Mouse (Mus musculus): Measurements from ENCODE around the gene Josd1.
"Not testable (repeated sequence)": the region's sequence is repeated elsewhere in the genome, so short reads cannot be mapped to it uniquely, and the experiment has no call there.

Josd1 gene

DNA sequence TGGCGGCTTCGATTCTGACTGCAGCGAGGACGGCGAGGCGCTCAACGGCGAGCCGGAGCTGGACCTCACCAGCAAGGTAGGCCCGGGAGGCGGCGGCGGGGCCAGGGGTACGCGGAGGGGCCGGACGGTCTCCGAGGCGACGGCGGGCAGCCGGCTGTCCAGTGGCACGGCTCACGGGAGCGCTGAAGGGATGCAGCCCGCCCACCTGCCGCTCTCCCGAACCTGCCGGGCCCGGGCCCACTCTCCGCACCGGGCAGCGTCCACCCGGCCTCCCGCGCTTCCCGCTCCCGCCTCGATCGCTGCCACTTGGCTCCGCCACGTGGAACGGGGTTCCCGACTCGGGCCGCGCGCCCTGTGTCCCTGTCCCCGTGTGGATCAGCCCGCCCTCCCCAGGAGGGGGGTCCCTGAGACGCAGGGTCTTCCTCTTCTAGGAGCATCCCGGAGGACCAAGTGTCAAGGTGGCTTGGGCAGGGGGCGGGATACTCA lies 3.3 kb upstream of the Josd1 start:
- peak; percentile 81 for DNase-seq

- DNase-seq, result peak; percentile 100
Observed at GRCm38 (mm10) chr15:79690426-79691022, 2.8 kb upstream of the Josd1 start, which contains the start of gene Gtpbp1. TSS of gene Gtpbp1 (plus strand) at chr15:79690845.

DNA sequence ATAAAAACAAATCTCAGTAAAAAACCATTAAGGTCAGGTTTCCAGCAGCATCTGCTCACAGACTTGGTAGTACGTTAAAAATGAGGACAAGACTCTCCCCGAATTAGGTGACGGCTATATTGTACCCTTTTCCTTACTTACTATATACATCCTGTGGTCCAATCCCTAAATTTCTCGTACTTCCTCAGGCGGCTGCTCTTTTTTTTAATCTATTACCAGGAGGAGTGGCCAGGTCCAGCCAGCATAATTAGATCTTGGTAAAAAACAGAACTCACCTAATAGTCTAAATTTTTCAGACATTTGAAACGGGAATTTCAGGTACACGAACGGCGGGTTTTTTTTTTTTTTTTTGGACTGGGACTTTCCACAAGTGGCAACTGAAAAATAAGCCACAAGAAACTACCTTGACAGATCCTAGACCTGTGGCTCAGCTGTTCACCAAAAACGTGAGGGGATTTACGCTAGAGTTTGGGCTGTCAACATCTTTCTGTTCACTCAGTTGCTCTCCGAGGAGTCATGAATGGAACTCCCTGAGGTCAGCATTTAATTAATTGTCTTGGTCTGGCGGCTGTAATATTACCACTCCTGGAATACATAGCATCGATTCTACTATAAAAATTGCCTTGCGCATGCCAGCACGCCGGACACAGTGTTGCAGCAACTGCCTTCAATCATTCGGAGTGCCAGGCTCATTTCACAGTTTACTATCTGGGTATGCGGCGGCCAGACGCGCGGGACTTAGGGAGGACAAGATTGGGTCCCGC lies 2.1 kb upstream of the Josd1 start:
- DNase-seq, result no peak

- no peak for DNase-seq
Observed at GRCm38 (mm10) chr15:79688268-79688956, 693 bp upstream of the Josd1 start.

- no peak for DNase-seq
Observed at GRCm38 (mm10) chr15:79687175-79687574, 544 bp downstream of the Josd1 start.

GRCm38 (mm10) chr15:79686046-79686869 lies 1.5 kb downstream of the Josd1 start:
- peak; percentile 55 for DNase-seq

GRCm38 (mm10) chr15:79685141-79685641 lies 2.5 kb downstream of the Josd1 start:
- peak; percentile 19 for DNase-seq

DNA sequence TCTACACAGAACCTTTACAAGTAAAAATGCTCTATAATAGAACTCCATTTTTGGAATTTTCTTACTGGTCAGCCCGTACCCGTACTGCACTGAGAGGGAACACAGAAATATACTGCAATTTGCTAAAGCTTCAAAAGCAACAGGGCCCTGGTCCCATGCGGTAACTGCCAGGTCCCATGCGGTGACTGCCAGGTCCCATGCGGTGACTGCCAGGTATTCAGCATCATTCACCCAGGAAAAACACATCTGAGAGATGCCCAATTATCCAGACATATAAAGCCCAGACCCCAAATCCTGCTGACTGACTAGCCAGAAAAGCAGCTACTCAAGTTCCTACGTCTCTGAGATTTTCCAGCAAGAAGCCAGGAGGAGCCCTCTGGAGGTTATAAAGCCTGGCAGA lies 3.1 kb downstream of the Josd1 start:
- peak; percentile 51 for DNase-seq

- no peak for DNase-seq
Observed at GRCm38 (mm10) chr15:79683707-79684465, 3.8 kb downstream of the Josd1 start.

GRCm38 (mm10) chr15:79683146-79683545 lies 4.6 kb downstream of the Josd1 start:
- DNase-seq, result no peak

GRCm38 (mm10) chr15:79681973-79682372 lies 5.7 kb downstream of the Josd1 start:
- DNase-seq, result peak; percentile 21

GRCm38 (mm10) chr15:79677936-79678335 lies 9.8 kb downstream of the Josd1 start:
- DNase-seq, result no peak

DNA sequence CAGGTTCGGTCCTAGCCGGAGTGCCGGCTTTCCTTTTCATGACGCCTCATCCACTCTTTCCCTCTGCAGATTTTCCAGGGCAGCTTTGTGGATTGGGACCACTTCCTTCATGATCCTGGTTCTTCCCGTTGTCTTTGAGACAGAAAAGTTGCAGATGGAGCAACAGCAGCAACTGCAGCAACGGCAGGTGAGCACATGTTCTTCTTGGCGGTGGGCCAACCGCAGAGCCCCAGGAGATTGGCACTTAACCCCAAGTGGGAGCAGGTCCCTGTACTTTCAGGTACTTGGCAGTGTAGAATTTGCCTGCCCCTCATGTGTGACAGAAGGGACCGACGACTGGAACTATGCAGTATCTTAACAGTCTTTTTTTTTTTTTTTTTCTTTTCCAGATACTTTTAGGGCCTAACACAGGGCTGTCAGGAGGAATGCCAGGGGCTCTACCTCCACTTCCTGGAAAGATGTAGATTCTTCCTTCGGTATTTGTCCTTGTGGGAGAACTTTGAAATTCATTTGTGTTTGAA lies 15.8 kb downstream of the Josd1 start:
- not testable (repeated sequence) for DNase-seq

- no peak for DNase-seq
Observed at GRCm38 (mm10) chr15:79670972-79671299, 16.8 kb downstream of the Josd1 start.

DNA sequence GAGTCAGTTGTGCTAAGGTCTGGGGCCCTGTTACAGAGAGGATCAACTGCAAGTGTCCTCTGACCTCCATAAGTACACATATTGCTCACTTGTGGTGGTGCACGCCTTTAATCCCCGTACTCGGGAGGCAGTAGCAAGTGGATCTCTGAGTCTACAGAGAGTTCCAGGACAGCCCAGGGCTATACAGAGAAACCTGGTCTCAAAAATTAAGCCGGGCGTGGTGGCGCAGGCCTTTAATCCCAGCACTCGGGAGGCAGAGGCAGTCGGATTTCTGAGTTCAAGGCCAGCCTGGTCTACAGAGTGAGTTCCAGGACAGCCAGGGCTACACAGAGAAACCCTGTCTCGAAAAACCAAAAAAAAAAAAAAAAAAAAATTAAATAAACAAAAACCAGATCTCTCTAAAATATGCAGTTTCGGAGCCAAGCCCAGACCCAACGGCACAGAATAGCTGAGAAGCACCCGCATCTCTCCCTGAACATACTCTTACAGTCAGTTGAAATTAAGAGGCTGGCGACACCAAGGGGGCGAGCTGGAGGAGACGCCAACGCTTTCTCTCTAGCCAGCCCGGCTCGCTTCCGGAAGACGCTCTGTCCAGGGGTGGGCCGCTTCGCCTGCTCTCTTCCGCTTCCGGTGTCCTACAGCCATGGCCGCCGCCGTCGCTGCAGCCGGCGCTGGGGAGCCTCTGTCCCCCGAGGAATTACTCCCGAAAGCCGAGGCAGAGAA lies 17.3 kb downstream of the Josd1 start, which contains the start of gene Tomm22:
Gene Tomm22 (plus strand): TSS at position 613 of the 723 bp plus-strand sequence.
- DNase-seq, result peak; percentile 90

DNA sequence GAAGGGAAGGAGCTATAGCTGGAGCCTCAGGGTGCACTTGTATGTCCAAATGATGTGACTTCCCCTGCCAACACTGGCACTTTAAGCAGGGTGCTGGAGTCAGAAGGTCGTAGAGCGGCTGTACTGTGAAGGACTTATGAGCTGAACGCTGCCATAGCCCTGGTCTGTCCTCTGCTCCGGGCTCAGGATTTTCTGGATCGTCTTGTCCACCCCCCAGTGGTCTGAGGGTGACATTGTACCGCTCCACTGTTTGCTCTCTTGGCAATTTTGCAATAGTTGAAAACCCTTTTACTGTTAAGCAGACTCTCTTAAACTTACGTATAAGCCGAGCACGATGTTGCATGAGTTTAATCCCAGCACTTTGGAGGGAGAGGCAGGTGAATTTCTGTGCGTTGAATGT lies 18.5 kb downstream of the Josd1 start:
- no peak for DNase-seq

DNA sequence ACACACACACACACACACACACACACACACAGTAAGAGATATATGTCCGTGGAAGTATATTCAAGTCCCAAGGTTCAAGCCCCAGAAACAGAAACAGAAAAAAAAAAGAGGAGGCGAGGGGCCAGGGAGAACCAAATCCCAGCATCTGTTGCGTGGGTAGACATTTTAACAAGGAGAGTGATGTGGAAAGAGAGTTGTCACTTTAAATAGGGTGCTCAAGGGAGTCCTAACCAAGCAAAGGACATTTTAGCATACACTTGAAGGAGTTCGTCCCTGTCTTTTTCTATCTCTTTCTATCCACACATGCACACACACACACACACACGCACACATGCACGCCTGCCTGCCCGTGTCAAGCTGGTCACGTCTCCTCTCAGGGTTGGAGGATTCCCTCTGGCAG lies 23.1 kb downstream of the Josd1 start:
- no peak for DNase-seq

DNA sequence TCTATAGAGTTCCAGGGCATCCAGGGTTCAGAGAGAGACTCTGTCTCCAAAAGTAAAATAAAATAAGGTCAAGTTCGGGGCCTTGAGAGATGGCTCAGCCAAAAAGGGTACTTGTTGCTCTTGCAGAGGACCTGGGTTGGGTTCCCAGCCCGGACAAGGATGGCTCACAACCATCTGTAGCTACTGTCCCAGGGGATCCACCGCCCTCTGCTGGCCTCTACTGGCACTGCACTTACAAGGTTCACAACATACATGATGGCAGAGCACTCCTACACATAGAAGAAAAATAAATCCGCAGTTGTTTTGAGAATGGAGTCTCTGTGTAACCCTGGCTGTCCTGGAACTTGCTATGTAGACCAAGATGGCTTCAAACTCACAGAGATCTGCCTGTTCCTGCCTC lies 25.9 kb downstream of the Josd1 start:
- no peak for DNase-seq

DNA sequence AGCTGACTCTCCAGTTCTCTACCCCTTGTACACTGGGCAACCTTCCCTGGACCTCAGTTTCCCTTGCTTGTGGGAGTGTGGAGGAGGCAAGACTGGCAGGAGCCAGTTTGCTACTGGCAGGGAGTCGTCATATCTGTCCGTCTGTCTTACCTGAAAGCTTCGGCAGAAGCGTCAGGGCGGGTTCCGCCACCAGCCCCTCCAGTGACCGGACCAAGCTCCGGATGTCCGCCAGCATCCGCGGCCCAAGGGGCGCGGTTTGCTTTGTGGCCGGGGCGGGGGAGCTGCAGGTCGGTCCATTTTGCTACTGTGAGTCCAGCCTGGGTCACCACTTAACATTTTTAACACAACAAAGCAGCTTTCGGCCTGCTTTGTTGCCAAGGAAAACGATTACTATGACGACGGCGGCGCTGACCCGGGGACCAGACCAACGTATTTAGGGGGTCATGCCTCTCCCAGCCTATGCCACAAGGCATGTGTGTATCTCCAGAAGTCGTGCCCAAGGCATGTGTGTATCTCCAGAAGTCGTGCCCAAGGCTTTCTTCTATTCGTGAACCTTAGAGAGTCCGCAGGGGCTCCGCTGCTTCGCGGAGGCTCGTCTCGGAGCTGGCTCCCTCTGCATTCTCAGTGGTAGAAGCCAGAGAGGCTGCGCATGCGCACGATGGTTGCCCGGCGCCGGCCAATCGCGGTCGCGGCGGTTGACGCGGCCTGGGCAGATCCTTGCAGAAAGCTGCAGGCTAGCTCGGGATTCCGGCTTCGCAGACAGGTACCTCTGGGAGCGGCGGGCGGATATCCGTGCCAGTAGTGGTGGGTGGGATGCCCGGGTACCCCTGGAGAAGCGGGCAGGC lies 29.0 kb downstream of the Josd1 start, which contains the start of the genes Fam227a and Cby1:
Gene Fam227a (minus strand): TSS at position 426 of the 845 bp plus-strand sequence.
Gene Cby1 (plus strand): TSS at position 669 of the 845 bp plus-strand sequence.
- DNase-seq, result peak; percentile 95

Measured in cerebellum, adult 9-11 months (tissue).